Mouse (Mus musculus) spleen, adult 18-20 months (tissue): Measurements from ENCODE around the gene Actr5.
A peak's percentile ranks its signal among the peaks of the same experiment; 100 is the strongest.

Experiments used
- DNase-seq, 2 experiments: peaks; one replicate each; pipeline ENCODE4 v3.0.0; 2022; ENCODE audit warnings: mixed read lengths in 2 of 2

Gene Actr5

GRCm38 (mm10) chr2:158668433-158669010 is 43.8 kb downstream of the Actr5 start:
- peak in 1 of 2 experiments; percentile 47 for DNase-seq

- no peak for DNase-seq
These were observed 44.8 kb downstream of the Actr5 start for GRCm38 (mm10) chr2:158669199-158670195.

- DNase-seq, result no peak
These were observed 45.9 kb downstream of the Actr5 start for GRCm38 (mm10) chr2:158670571-158670970.

GRCm38 (mm10) chr2:158672829-158673228 is 48.1 kb downstream of the Actr5 start:
- no peak for DNase-seq

- DNase-seq, result peak; percentile 56 to 64
These were observed 48.8 kb downstream of the Actr5 start for GRCm38 (mm10) chr2:158673493-158673892.

- no peak for DNase-seq
These were observed 49.4 kb downstream of the Actr5 start for GRCm38 (mm10) chr2:158674131-158674530.

- DNase-seq, result no peak
These were observed 50.1 kb downstream of the Actr5 start for GRCm38 (mm10) chr2:158674759-158675158.

GRCm38 (mm10) chr2:158675161-158675560 is 50.5 kb downstream of the Actr5 start:
- no peak for DNase-seq

GRCm38 (mm10) chr2:158675907-158676533 is 51.3 kb downstream of the Actr5 start:
- DNase-seq, result no peak

- no peak for DNase-seq
These were observed 53.3 kb downstream of the Actr5 start for GRCm38 (mm10) chr2:158677946-158678345.

- no peak for DNase-seq
These were observed 54.4 kb downstream of the Actr5 start for GRCm38 (mm10) chr2:158679091-158679490.

GRCm38 (mm10) chr2:158680357-158680889 is 55.7 kb downstream of the Actr5 start:
- DNase-seq, result no peak

GRCm38 (mm10) chr2:158681714-158682113 is 57.0 kb downstream of the Actr5 start:
- no peak for DNase-seq

- no peak for DNase-seq
These were observed 57.8 kb downstream of the Actr5 start for GRCm38 (mm10) chr2:158682344-158683037.

- DNase-seq, result no peak
These were observed 58.3 kb downstream of the Actr5 start for GRCm38 (mm10) chr2:158683038-158683413.

GRCm38 (mm10) chr2:158684247-158684843 is 59.7 kb downstream of the Actr5 start:
- no peak for DNase-seq

- DNase-seq, result no peak
These were observed 60.2 kb downstream of the Actr5 start for GRCm38 (mm10) chr2:158684910-158685309.

- DNase-seq, result no peak
These were observed 61.7 kb downstream of the Actr5 start for GRCm38 (mm10) chr2:158686394-158686793.

GRCm38 (mm10) chr2:158687804-158688241 is 63.1 kb downstream of the Actr5 start:
- DNase-seq, result peak; percentile 43 to 51
